Mouse (Mus musculus) forebrain, embryonic 10.5 days (tissue): ENCODE measurements around the gene Parp1. TPM values are rescaled to one million over a fixed set of nuclear protein-coding genes. Genes with fewer than 3 reads are reported as not detected.

Experiments used
- microRNA-seq: library from miRNA; unstranded; fragments of <30 nt; microRNA quantifications from one replicate; pipeline ENCODE4, GENCODE M21; 2017
- polyA plus RNA-seq: library from polyadenylated mRNA; unstranded; fragments of >200 nt; fragmentation: Nextera tagmentation; extraction: Ambion mirVana; gene quantifications from 2 replicates; pipeline ENCODE4 v1.2.1, GENCODE M21; 2016

Gene Parp1
- polyA plus RNA-seq, 1 experiment from 2014 or later: 328 TPM

Small RNA genes lying within 50 kb of the gene (microRNA-seq; reads per million reads assigned to microRNA genes)
- not detected for gene Mir6904

Other genes with a start within 250 kb of the Parp1 start
- gene Itpkb, start 238.4 kb upstream of the Parp1 start, polyA plus RNA-seq: 2.5 and 2.8 TPM in 2 replicates
- 3.8 and 4.0 TPM in 2 replicates for gene Stum, start 85.4 kb upstream of the Parp1 start, polyA plus RNA-seq
- gene Lin9, start 72.2 kb downstream of the Parp1 start, polyA plus RNA-seq: 28.0 and 28.1 TPM in 2 replicates
- 0.11 and 0.17 TPM in 2 replicates for gene Mixl1, start 128.1 kb downstream of the Parp1 start, polyA plus RNA-seq
- 14.7 and 17.0 TPM in 2 replicates for gene Acbd3, start 157.1 kb downstream of the Parp1 start, polyA plus RNA-seq
- 2,460 and 2,659 TPM in 2 replicates for gene H3f3a, start 245.0 kb downstream of the Parp1 start, polyA plus RNA-seq